Mouse (Mus musculus): ENCODE measurements at regions not wholly inside any gene's neighbourhood (a gene's known extent, or its start where the extent isn't known, plus 50 kb on each side); places are given as distances from the start of the nearest gene placed in this dataset.
"Not testable (repeated sequence)": the region's sequence is repeated elsewhere in the genome, so short reads cannot be mapped to it uniquely, and the experiment has no call there.

DNA sequence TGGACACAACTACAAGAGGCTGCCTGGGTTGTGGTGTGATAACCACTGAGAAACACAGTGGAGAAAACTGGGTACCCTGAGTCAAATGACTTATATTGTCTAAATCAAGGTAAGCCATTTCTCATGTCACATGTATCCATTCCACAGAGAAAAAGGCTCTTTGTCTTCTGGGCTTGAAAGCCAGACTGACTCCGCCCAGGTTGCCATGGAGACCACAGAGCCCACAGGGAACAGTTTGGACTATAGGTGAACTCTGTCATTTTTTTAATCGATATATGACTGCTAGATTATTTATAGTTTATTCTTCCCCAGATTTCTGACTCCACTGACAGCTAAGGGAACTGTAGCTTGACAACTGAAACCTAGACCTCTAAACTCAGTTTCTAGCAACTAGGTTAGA is 80.7 kb upstream of the Thpo start:
- H3K9me3 ChIP-seq (replicated peaks; ENCODE audit: low read length): peaks cover 5% of the 10 kb centered on the region
- H3K36me3 ChIP-seq (replicated peaks in 1 of 2; ENCODE audit: control insufficient read depth in 1 of 2, insufficient read depth in 1 of 2, low read length in 1 of 2): no peaks in the 10 kb centered on the region
- H3K27me3 ChIP-seq (replicated peaks): no peaks in the 10 kb centered on the region
- dilution Hi-C loops (cut with MboI; ENCODE audit: extremely low pct_ligation_motif_present, extremely low pct_unique_long_range_greater_than_20kb, low sequenced_read_pairs) (no loop called here), in situ Hi-C loops (cut with MboI; ENCODE audit: low pct_ligation_motif_present, low pct_unique_long_range_greater_than_20kb, low sequenced_read_pairs) (no loop called here)
- TF ChIP-seq TCF12 (IDR thresholded peaks at IDR 0.05; ENCODE audit: low read depth, low read length) (no peak), E2F4 (IDR thresholded peaks at IDR 0.05; ENCODE audit: insufficient replicate concordance, low read depth, low read length) (no peak), KAT2A (IDR thresholded peaks at IDR 0.05; ENCODE audit: insufficient replicate concordance, low read length) (no peak), TBP (conservative IDR thresholded peaks at IDR 0.05; ENCODE audit: low read depth, low read length) (no peak), CHD2 (IDR thresholded peaks at IDR 0.05; ENCODE audit: low read length) (no peak), MAFK (IDR thresholded peaks at IDR 0.05; ENCODE audit: insufficient replicate concordance, low read length) (no peak), UBTF (IDR thresholded peaks at IDR 0.05; ENCODE audit: low read depth, low read length) (no peak), CTCF (conservative IDR thresholded peaks at IDR 0.05 in 1 of 2, IDR thresholded peaks at IDR 0.05 in 1 of 2; ENCODE audit: low read depth in 2 of 2, low read length in 2 of 2) (no peak), POLR2AphosphoS2 (IDR thresholded peaks at IDR 0.05; ENCODE audit: low read depth, low read length) (no peak)
- no peaks in the 10 kb centered on the region for H3K79me2 ChIP-seq (replicated peaks; ENCODE audit: control insufficient read depth, extremely low read depth, insufficient read depth, poor library complexity, severe bottlenecking)
- H3K4me3 ChIP-seq (replicated peaks in 1 of 3; ENCODE audit: low read depth in 2 of 3, low read length in 2 of 3, poor library complexity in 1 of 3): no peak overlapping the region
- peaks cover 3 to 14% of the 10 kb centered on the region in 2 experiments; a peak in 3 of 4 replicates for H3K4me1 ChIP-seq (ENCODE audit: control insufficient read depth in 1 of 2, insufficient read depth in 2 of 2)
- no peak overlapping the region for H3K27ac ChIP-seq (ENCODE audit: insufficient read depth, low read depth)
- no peak for DNase-seq (ENCODE audit: extremely low read depth)
- H3K4me2 ChIP-seq (ENCODE audit: insufficient read depth, low read depth, poor library complexity, severe bottlenecking): no peak overlapping the region
- no peak overlapping the region for H3K9ac ChIP-seq (ENCODE audit: insufficient read depth, low read depth)

DNA sequence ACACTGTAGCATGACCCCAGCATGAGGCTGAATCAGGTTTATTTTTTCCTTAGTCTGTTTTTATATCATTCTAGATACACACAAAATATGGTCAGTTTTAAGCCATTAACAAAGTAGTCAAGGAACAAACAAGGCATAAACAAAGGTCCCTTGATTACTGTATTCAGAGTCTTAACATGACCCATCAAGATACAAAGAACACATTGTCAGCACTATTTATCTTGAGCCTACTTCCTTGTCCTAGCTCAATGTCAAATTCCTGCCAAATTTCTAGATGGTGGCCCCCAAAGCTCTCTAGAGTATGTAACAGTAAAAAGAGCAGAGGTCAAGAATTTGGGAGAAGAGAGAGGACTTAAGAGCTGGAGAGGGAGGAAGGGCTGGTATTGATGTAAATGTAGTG is 79.9 kb upstream of the Thpo start:
- TF ChIP-seq SMC3 (IDR thresholded peaks at IDR 0.05; ENCODE audit: low read depth, low read length) (no peak), ZC3H11A (IDR thresholded peaks at IDR 0.05; ENCODE audit: low read depth, low read length) (no peak), TBP (conservative IDR thresholded peaks at IDR 0.05; ENCODE audit: low read depth, low read length) (no peak), JUN (IDR thresholded peaks at IDR 0.05; ENCODE audit: insufficient read depth, low read depth, low read length) (no peak), KAT2A (IDR thresholded peaks at IDR 0.05; ENCODE audit: insufficient replicate concordance, low read length) (no peak), ETS1 (conservative IDR thresholded peaks at IDR 0.05; ENCODE audit: low read depth, low read length) (no peak), E2F4 (IDR thresholded peaks at IDR 0.05; ENCODE audit: insufficient replicate concordance, low read depth, low read length) (no peak), CTCF (conservative IDR thresholded peaks at IDR 0.05 in 1 of 2, IDR thresholded peaks at IDR 0.05 in 1 of 2; ENCODE audit: low read depth in 2 of 2, low read length in 2 of 2) (no peak), MXI1 (IDR thresholded peaks at IDR 0.05; ENCODE audit: low read depth, low read length) (no peak)
- in situ Hi-C loops (cut with MboI; ENCODE audit: low pct_ligation_motif_present, low pct_unique_long_range_greater_than_20kb, low sequenced_read_pairs): no loop called here
- peaks cover 5% of the 10 kb centered on the region for H3K9me3 ChIP-seq (replicated peaks; ENCODE audit: low read length)
- H3K27me3 ChIP-seq (replicated peaks): no peaks in the 10 kb centered on the region
- peaks cover 0 to 12% of the 10 kb centered on the region in 2 experiments; a peak in 2 of 4 replicates for H3K4me1 ChIP-seq (ENCODE audit: control insufficient read depth in 1 of 2, insufficient read depth in 2 of 2)
- no peak for DNase-seq (ENCODE audit: extremely low read depth)
- H3K36me3 ChIP-seq (replicated peaks in 1 of 2; ENCODE audit: control insufficient read depth in 1 of 2, insufficient read depth in 1 of 2, low read length in 1 of 2): no peaks in the 10 kb centered on the region
- H3K27ac ChIP-seq (ENCODE audit: insufficient read depth, low read depth): no peak overlapping the region
- no peak overlapping the region for H3K9ac ChIP-seq (ENCODE audit: insufficient read depth, low read depth)
- H3K4me3 ChIP-seq (replicated peaks in 1 of 3; ENCODE audit: low read depth in 2 of 3, low read length in 2 of 3, poor library complexity in 1 of 3): no peak overlapping the region
- H3K4me2 ChIP-seq (ENCODE audit: insufficient read depth, low read depth, poor library complexity, severe bottlenecking): no peak overlapping the region
- no peaks in the 10 kb centered on the region for H3K79me2 ChIP-seq (replicated peaks; ENCODE audit: control insufficient read depth, extremely low read depth, insufficient read depth, poor library complexity, severe bottlenecking)
- dilution Hi-C loops (cut with MboI; ENCODE audit: extremely low pct_ligation_motif_present, extremely low pct_unique_long_range_greater_than_20kb, low sequenced_read_pairs): no loop called here

DNA sequence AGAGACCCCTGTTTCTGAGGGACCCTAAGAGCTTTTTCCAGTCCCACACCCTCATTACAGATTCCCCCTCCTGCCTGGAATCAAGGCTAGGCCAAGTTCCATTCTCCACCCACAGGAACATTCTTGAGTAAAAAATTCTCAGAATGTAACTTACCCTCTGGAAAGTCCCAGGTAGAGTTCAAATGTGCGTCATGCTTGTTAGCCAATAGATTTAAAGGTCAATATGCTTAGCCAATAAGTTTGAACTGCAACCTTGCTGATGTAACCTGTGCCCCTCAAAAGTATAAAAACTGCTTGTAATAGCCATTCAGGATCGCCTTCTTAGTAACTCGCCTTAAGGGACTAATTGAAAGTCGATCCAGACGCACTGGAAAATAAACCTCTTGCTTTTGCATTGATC is 77.7 kb upstream of the Thpo start:
- DNase-seq (ENCODE audit: extremely low read depth); H3K27me3 ChIP-seq (replicated peaks); dilution Hi-C loops (cut with MboI; ENCODE audit: extremely low pct_ligation_motif_present, extremely low pct_unique_long_range_greater_than_20kb, low sequenced_read_pairs); H3K4me2 ChIP-seq (ENCODE audit: insufficient read depth, low read depth, poor library complexity, severe bottlenecking); in situ Hi-C loops (cut with MboI; ENCODE audit: low pct_ligation_motif_present, low pct_unique_long_range_greater_than_20kb, low sequenced_read_pairs); H3K27ac ChIP-seq (ENCODE audit: insufficient read depth, low read depth); H3K4me3 ChIP-seq (replicated peaks in 1 of 3; ENCODE audit: low read depth in 2 of 3, low read length in 2 of 3, poor library complexity in 1 of 3); H3K9me3 ChIP-seq (replicated peaks; ENCODE audit: low read length); H3K4me1 ChIP-seq (ENCODE audit: control insufficient read depth in 1 of 2, insufficient read depth in 2 of 2); H3K36me3 ChIP-seq (replicated peaks in 1 of 2; ENCODE audit: control insufficient read depth in 1 of 2, insufficient read depth in 1 of 2, low read length in 1 of 2); H3K9ac ChIP-seq (ENCODE audit: insufficient read depth, low read depth); H3K79me2 ChIP-seq (replicated peaks; ENCODE audit: control insufficient read depth, extremely low read depth, insufficient read depth, poor library complexity, severe bottlenecking): not testable (repeated sequence)

All from CH12.LX (cell line).